Mouse (Mus musculus): Measurements from ENCODE around the gene Lin52.

- TF ChIP-seq CTCF (IDR thresholded peaks at IDR 0.05) (no peak), EP300 (IDR thresholded peaks at IDR 0.05) (no peak)
Measured at GRCm38 (mm10) chr12:84478937-84479336, 27.7 kb downstream of the Lin52 start.
